Mouse (Mus musculus): ENCODE data around the gene Nsd1.

DNA sequence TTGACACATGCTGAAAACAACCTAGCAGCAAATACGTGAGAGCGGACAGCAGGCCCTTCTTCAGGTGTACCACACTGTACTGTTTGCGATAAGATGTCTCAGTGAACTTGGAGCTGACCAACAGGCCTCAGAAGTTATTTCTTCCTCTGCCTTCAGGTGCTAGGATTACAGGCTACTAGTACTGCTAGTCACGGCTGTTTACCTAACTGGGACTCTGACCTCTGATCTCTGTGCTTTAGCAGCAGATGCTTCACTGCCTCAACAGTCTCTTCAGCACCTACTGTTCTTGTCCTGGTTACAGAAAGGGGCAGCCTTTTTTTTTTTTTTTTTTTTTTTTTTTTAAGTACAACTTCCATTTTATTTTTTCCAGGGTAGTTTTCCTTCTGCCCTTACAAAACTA is 43.2 kb downstream of the Nsd1 start:
- TF ChIP-seq CTCF (IDR thresholded peaks at IDR 0.05), result no peak
- no peak for TF ChIP-seq EP300 (IDR thresholded peaks at IDR 0.05)

Data from lung, postnatal 0 days (tissue).